Mouse (Mus musculus) v-Abl transformed pro-B cells (cell line): Measurements from ENCODE around the gene Stk11ip.

Source experiments
- in situ Hi-C, 2 experiments: fragments of 400-800 bp; cut with MboI; formaldehyde crosslinking; loops; one replicate each; pipeline ENCODE4 v1.15.1; 2025; ENCODE audit not compliant: unreplicated experiment in 2 of 2

The Stk11ip gene

DNA sequence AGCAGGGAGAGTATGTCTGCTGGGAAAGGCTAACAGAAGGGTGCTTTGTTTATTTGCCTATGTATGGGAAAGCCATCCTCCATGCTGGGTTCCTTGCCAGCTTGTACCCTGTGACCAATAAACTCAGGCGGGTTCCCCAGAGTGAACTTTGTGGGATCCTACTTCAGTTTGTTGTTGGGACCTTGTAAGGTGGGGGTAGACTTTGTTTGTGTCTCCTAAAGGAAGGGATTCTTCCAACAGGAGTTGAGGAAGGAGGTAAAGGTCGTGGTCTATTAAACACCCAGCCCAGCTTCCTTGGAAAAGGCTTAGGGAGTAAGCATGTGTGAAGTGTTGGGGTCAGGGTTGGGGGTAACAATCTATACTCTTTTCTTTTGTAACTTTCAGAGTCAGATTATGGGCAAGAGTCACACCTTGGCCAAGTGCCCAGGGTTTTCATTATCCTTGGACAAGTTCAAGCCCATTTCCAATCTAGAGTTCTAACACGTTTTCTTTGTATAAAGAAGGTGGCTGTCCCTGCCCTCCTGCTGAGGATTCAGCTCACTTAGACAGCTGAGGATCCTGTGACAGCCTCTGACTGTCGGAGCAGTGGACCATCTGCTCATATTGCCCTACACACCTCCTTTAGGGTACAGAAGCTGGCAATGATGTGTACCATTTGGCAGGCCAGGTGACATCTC lies 40.0 kb downstream of the Stk11ip start:
- in situ Hi-C loops: loop anchor here (5.0 to 10.0 kb wide), 4 partner anchors 36 to 247 kb away; partner anchors contain the start of genes Chpf (in 2 of the 2), Tmem198 (in 2 of the 2), Dnpep (in 1 of the 2) and Stk11ip (in 1 of the 2)

DNA sequence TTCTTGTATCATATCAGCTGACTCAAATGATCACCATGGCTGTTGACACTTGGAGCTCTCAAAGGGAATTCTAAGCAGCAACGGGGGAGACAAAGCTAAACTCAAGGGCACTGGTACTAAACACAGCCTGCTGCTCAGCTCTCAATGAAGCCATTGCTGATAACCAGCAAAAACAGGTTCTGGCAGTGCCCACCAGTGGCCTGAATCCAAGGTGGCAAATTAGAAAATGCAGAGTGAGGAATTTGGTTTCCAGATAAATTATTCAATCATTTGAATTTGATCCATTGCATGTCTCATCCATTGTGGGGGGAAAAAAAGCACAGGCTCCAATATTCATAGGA lies 40.5 kb downstream of the Stk11ip start:
- in situ Hi-C loops: loop anchor here (5.0 to 10.0 kb wide), 4 partner anchors 35 to 247 kb away; partner anchors contain the start of genes Chpf (in 2 of the 2), Tmem198 (in 2 of the 2), Dnpep (in 1 of the 2) and Stk11ip (in 1 of the 2)

DNA sequence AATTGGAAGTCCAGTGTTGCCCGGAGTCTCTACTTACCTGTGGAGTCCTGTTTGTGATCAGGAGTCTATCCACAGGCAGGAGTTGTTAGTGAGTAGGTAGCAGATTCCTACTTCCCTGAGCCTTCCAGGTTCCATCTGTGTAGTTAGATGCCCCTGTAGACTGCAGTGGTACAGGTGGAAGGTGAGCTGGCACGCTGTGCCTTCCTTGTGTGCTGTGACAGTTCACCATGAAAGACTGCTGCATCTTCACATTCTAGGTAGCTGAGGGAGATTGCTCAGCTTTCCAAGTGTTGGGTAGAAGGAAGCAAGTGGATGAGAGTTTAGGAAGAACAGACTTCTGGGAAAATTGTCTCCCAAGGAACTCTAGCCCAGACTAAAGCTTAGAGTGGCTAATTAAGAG lies 42.8 kb downstream of the Stk11ip start:
- in situ Hi-C loops: loop anchor here (5.0 to 10.0 kb wide), 4 partner anchors 33 to 249 kb away; partner anchors contain the start of genes Chpf (in 2 of the 2), Tmem198 (in 2 of the 2), Dnpep (in 1 of the 2) and Stk11ip (in 1 of the 2)

DNA sequence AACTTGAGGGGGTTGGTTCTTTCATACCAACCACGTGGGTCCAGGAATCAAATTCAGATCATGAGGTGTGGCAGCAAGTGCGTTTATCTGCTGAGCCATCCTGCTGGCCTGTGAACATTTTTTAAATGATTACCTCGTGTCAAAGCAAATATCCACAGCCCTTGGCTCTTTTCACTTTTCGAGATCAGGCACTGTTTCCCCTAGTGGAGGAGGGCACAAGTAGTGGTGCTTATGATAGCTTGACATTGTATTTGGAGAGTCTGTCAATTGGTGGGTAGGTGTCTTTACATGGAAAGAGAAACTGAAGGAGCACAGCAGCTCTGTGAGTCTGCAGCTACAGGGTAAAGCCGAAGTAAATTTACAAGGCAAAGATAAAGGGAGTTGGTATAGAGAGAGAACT lies 43.6 kb downstream of the Stk11ip start:
- in situ Hi-C loops: loop anchor here (5.0 to 10.0 kb wide), 4 partner anchors 32 to 250 kb away; partner anchors contain the start of genes Chpf (in 2 of the 2), Tmem198 (in 2 of the 2), Dnpep (in 1 of the 2) and Stk11ip (in 1 of the 2)

DNA sequence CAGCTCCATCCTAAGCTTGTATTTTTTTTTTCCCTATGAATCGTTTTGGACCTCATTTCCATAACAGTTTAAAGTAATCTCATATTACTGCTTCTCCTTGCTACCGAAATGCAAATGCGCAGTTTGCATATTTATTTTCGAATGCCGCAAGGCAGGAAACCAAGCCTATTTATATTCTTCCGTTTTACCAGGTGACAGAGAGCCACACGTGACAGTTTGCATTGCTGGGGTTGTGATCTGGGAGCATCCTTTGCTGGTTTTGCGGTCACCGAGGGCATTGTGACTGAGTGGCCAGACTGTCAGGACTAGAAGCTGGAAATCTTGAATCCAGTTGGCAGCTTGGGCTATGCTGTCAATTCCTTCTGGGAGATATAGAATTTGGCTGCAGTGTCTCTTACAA lies 44.3 kb downstream of the Stk11ip start:
- in situ Hi-C loops: loop anchor here in 1 of 2 experiments (10.0 kb wide), 1 partner anchor 251 kb away; the partner anchor contains the start of gene Dnpep

DNA sequence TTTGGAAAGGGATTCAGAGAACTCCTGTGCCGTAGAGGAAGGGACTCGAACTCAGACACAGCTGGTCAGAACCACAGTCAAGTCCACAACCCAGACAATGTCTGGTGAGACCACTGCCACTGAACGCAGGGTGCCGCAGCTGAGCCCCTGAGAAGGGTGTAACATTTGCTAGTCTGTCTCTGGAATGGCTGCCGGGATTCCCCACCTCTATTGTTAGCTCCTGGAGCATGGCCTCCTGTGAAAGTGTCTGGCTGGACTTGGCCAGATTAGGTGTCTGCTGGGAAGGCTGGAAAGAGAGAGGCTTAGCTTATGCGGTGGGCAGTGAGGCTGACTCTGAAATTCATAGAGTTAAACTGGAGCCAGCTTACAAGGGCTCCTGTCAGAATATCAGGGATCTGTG lies 49.1 kb downstream of the Stk11ip start:
- in situ Hi-C loops: no loop called here

DNA sequence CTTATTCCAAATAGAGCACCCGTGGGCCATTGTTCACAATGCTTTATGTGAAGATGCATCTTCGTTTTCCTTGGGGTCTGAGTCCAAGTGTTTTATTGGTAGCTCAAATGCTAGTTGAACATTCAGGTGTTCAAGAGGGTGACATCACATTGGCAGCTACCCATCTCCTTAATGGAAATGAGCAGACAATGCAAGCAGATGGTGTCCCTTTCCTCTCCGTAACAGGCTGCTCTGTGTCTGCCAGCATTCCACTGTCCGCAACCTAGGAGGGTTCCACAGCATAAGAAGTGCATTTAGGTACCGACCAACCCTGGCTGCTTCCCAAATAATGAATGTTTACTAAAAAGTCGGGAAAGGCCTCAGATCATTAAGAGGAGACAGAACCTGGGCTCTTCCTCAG lies 51.4 kb downstream of the Stk11ip start:
- in situ Hi-C loops: no loop called here

DNA sequence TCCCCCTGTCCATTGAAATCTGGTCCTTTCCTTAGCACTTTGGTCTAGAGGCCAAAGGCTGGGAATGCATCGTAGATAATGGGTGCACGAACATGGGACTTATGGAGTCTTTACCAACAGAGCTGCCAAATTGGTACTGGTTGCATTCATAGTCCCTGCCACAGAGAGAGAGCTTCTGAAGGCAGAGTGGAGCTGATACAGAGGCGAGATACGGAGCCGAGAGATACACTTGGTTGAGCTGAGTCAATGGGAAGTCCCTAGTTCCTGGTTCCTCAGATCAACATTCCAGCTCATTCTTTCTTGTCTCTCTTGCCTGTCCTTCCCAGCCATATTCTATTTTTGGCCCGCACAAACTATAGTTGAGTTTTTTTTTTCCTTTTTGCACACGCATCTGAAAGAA lies 52.4 kb downstream of the Stk11ip start:
- in situ Hi-C loops: no loop called here

DNA sequence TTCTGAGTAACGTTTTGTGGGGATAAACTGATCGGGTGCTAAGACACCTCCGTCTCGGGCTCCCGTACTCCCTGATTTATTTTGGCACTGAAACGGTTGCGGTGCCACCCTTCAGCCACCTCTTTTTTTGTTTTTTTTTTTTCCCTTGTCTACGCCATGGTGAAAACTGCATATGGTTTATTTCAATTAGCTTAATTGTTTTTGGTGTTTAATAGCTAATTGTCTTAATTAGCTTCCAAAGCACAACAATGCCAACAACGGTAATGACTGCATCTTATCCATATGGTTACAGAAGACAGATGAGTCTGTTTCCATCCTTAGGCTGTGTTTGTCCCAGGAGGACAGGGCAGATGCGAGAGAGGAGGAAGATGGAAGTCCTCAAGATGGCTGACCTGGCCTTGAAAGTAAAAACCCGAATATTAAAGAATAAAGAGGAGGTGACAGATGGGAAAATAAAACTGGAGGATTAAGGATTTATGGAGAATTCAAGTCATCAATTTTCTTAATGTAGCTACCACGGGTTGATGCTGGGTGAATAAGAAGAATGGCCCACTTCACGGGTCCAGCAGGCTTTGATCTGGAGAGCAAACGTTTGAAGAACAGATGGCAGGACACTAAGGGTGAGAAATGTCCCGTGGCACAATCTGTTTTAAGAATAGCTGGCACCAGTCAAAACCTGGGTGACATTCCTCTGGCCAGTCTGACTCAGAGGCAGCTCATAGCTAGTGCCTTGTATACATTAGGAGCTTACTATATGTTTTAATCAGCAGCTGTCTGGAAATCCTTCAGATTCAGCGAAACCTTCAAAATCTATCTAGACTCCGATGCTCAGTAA lies 53.4 kb downstream of the Stk11ip start:
- in situ Hi-C loops: no loop called here

DNA sequence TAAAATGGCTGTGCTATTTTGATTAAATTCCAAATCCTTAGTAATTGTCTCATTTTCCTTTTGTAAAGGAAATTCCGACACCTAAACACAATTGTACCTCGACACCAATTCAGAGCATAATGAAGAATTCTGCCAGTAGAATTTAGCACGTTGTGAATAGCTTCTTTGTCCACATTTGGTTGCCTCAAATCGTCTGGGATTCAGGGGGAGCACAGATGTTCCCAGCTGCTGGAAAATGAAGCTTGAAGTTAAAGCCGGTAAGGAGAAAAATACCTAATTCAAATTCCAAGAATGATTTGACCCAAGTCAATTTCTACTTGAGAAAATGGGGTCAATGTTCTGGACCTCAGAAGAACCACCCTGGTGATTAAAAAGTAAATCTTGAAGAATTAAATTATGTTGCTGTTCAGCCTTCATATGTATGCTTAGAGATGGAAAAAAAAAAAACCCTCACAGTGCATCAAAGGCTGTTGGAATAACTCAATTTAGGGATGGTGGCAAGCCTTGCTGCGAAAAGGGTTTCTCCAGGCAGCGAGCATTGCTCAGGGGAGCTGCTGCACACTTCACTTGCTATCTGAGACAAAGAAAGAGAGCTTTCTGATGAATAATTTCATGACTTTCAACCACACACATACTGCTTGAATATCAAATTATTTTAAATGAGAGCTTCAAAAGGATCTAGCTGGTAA lies 60.8 kb downstream of the Stk11ip start:
- in situ Hi-C loops: no loop called here

DNA sequence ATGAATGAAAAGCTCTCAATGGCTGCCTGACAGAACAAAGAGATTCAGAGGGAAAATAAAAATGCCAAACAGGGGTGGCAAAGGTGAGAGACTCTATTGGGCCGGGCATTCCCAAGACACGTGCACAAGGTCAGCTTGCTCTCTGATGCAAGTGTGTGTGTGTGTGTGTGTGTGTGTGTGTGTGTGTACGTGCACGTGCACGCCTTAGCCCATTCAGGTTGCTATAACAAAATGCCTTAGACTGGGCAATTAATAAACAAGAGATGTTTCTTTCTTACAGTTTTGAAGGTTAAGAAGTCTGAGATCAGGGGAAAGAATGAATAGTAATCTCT lies 61.3 kb downstream of the Stk11ip start:
- in situ Hi-C loops: no loop called here

DNA sequence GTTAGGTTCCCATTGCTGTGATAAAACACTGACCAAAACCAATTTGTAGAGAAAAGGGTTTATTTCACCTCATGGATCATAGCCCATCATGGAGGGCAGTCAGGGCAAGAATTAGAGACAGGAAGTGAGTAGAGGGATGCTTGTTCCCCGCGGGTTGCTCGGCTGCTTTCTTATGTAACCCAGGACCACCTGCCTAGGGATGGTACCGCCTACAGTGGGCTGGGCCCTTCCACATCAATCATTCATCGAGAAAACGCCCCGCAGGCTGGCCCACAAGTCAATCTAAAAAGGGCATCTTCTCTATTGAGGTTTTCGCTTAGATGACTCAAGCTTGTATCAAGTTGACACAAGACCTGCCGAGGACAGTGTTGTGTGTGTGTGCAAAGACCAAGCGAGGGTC lies 61.7 kb downstream of the Stk11ip start:
- in situ Hi-C loops: no loop called here

DNA sequence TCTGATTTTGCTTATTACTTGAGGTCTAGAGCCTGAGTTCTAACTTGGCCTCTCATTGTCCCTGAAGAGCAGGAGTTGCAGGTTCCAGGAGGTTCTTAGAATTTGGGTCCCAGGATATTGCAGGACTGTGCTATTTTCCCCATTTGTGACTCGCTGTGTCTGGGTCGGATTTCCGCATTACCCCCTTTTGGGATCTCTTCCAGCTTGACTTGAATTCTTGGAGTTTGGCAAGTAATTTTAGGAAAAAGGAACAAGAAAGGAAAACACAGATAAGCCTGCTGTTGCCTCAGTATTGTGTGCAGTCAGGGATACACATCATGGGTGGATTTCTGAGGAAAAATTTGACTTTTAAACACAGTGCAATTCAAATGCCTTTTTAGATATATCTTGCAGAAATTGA lies 65.5 kb downstream of the Stk11ip start:
- in situ Hi-C loops: no loop called here
